Mouse (Mus musculus) spleen, postnatal 10 days (tissue): Measurements from ENCODE around the gene Ppp1r9a.

Experiments
- DNase-seq, 2 experiments: peaks; one replicate each; pipeline ENCODE4 v3.0.0; 2021 to 2022; ENCODE audit warnings: low spot score in 2 of 2

Gene Ppp1r9a

GRCm38 (mm10) chr6:4956651-4957050, 53.9 kb downstream of the Ppp1r9a start:
- DNase-seq: no peak

- no peak for DNase-seq
Measured at GRCm38 (mm10) chr6:4962197-4962596, 59.5 kb downstream of the Ppp1r9a start.

- no peak for DNase-seq
Measured at GRCm38 (mm10) chr6:4963049-4963448, 60.3 kb downstream of the Ppp1r9a start.

- DNase-seq: no peak
Measured at GRCm38 (mm10) chr6:4967236-4967635, 64.5 kb downstream of the Ppp1r9a start.

GRCm38 (mm10) chr6:4971229-4971628, 68.5 kb downstream of the Ppp1r9a start:
- DNase-seq: no peak

- DNase-seq: peak in 1 of 2 experiments; percentile 26
Measured at GRCm38 (mm10) chr6:4972808-4973207, 70.1 kb downstream of the Ppp1r9a start.

- DNase-seq: peak in 1 of 2 experiments; percentile 32
Measured at GRCm38 (mm10) chr6:4973337-4973736, 70.6 kb downstream of the Ppp1r9a start.

GRCm38 (mm10) chr6:4977515-4977914, 74.8 kb downstream of the Ppp1r9a start:
- DNase-seq: no peak

- DNase-seq: no peak
Measured at GRCm38 (mm10) chr6:4978249-4978648, 75.5 kb downstream of the Ppp1r9a start.

- DNase-seq: no peak
Measured at GRCm38 (mm10) chr6:4978897-4979296, 76.2 kb downstream of the Ppp1r9a start.

- no peak for DNase-seq
Measured at GRCm38 (mm10) chr6:4980113-4980512, 77.4 kb downstream of the Ppp1r9a start.

GRCm38 (mm10) chr6:4982686-4983162, 80.0 kb downstream of the Ppp1r9a start:
- no peak for DNase-seq

GRCm38 (mm10) chr6:4985668-4986067, 83.0 kb downstream of the Ppp1r9a start:
- DNase-seq: no peak

GRCm38 (mm10) chr6:4987084-4987483, 84.4 kb downstream of the Ppp1r9a start:
- no peak for DNase-seq

GRCm38 (mm10) chr6:4988688-4989087, 86.0 kb downstream of the Ppp1r9a start:
- DNase-seq: no peak

GRCm38 (mm10) chr6:4992308-4992707, 89.6 kb downstream of the Ppp1r9a start:
- DNase-seq: no peak

GRCm38 (mm10) chr6:4993600-4994160, 91.0 kb downstream of the Ppp1r9a start:
- no peak for DNase-seq

GRCm38 (mm10) chr6:4994161-4994919, 91.6 kb downstream of the Ppp1r9a start:
- no peak for DNase-seq

- no peak for DNase-seq
Measured at GRCm38 (mm10) chr6:4997599-4997998, 94.9 kb downstream of the Ppp1r9a start.

- no peak for DNase-seq
Measured at GRCm38 (mm10) chr6:4998929-4999328, 96.2 kb downstream of the Ppp1r9a start.

GRCm38 (mm10) chr6:5000788-5001187, 98.1 kb downstream of the Ppp1r9a start:
- no peak for DNase-seq

GRCm38 (mm10) chr6:5005491-5006275, 103.0 kb downstream of the Ppp1r9a start:
- no peak for DNase-seq
